Mouse (Mus musculus): ENCODE measurements around the gene Polr1a. TPM values are rescaled to one million over a fixed set of nuclear protein-coding genes. Genes with fewer than 3 reads are reported as not detected.

The Polr1a gene
- total and polyA plus RNA-seq, 3 experiments = 50.2 to 126 (median 73.7) TPM

DNA sequence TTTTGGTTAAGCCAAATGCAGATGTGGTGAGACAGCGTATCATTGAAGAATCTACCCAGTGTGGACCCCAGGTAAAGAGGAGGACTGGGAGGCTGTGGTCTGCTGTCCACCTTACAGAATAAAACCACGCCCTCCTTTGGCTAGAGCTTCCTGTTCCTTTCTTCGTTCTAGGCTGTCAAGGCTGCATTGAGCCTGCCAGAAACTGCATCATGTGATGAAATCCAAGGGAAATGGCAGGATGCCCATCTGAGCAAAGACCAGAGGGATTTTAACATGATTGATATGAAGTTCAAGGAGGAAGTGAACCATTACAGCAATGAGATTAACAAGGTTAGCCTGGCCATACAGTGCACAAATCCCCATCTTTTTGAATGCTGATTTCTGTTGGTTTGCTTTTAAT, 41.7 kb downstream of the Polr1a start (continued):
- TF ChIP-seq RCOR1 (conservative IDR thresholded peaks at IDR 0.05; ENCODE audit: low read depth, low read length) (no peak), E2F4 (IDR thresholded peaks at IDR 0.05; ENCODE audit: insufficient replicate concordance, low read depth, low read length) (no peak), MXI1 (IDR thresholded peaks at IDR 0.05; ENCODE audit: low read depth, low read length) (no peak)

DNA sequence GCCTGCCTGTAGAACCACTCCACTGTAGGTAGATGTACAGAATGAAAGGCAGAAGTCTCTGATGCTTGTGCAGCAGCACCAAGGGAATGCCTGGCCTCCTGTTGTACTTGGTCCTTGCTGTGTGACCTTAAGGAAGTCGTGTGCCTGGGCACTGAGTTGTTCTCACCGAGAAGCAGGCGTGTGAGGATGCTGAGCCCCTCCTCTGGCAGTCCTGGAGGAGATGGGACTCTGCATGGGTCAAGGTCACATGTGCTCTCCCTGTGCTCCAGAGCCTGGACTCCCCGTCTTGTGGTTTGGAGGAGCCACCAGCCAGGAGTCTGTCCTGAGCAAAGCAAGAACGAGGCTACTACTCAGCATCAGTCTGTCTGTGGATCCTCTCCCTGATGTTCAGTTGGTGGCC, 42.3 kb downstream of the Polr1a start:
- Histone ChIP-seq H3K4me2 (ENCODE audit: insufficient read depth, low read depth, poor library complexity, severe bottlenecking) (no peak overlapping the region), H3K27me3 (replicated peaks) (no peaks in the 10 kb centered on the region), H3K4me1 (ENCODE audit: control insufficient read depth in 1 of 2, insufficient read depth in 2 of 2) (peaks cover 0 to 7% of the 10 kb centered on the region in 2 experiments; a peak in 1 of 4 replicates), H3K4me3 (replicated peaks in 1 of 3; ENCODE audit: low read depth in 2 of 3, low read length in 2 of 3, poor library complexity in 1 of 3) (no peak overlapping the region), H3K9me3 (replicated peaks; ENCODE audit: low read length) (no peaks in the 10 kb centered on the region), H3K79me2 (replicated peaks; ENCODE audit: control insufficient read depth, extremely low read depth, insufficient read depth, poor library complexity, severe bottlenecking) (no peaks in the 10 kb centered on the region; the same call in 1 of the 2 replicates), H3K27ac (ENCODE audit: insufficient read depth, low read depth) (no peak overlapping the region), H3K36me3 (replicated peaks in 1 of 2; ENCODE audit: control insufficient read depth in 1 of 2, insufficient read depth in 1 of 2, low read length in 1 of 2) (peaks cover 74 to 90% of the 10 kb centered on the region in 2 experiments), H3K9ac (ENCODE audit: insufficient read depth, low read depth) (no peak overlapping the region)
- dilution Hi-C loops (cut with MboI; ENCODE audit: extremely low pct_ligation_motif_present, extremely low pct_unique_long_range_greater_than_20kb, low sequenced_read_pairs) (no loop called here), in situ Hi-C loops (cut with MboI; ENCODE audit: low pct_ligation_motif_present, low pct_unique_long_range_greater_than_20kb, low sequenced_read_pairs) (no loop called here)
- no peak for DNase-seq (ENCODE audit: extremely low read depth)
- TF ChIP-seq HCFC1 (IDR thresholded peaks at IDR 0.05; ENCODE audit: low read depth, low read length) = no peak
- no peak for TF ChIP-seq KAT2A (IDR thresholded peaks at IDR 0.05; ENCODE audit: insufficient replicate concordance, low read length)
- TF ChIP-seq ZMIZ1 (IDR thresholded peaks at IDR 0.05; ENCODE audit: low read depth, low read length) = no peak
- no peak for TF ChIP-seq E2F4 (IDR thresholded peaks at IDR 0.05; ENCODE audit: insufficient replicate concordance, low read depth, low read length)
- TF ChIP-seq CHD1 (IDR thresholded peaks at IDR 0.05; ENCODE audit: low read depth, low read length) = no peak
- no peak for TF ChIP-seq TBP (conservative IDR thresholded peaks at IDR 0.05; ENCODE audit: low read depth, low read length)
- TF ChIP-seq ELF1 (IDR thresholded peaks at IDR 0.05; ENCODE audit: low read depth, low read length) = no peak
- no peak for TF ChIP-seq RCOR1 (conservative IDR thresholded peaks at IDR 0.05; ENCODE audit: low read depth, low read length)
- no peak for TF ChIP-seq NRF1 (IDR thresholded peaks at IDR 0.05; ENCODE audit: low read depth, low read length)
- TF ChIP-seq RAD21 (IDR thresholded peaks at IDR 0.05; ENCODE audit: low read depth, low read length) = no peak
- TF ChIP-seq GABPA (IDR thresholded peaks at IDR 0.05; ENCODE audit: insufficient replicate concordance, low read depth, low read length) = no peak
- no peak for TF ChIP-seq TCF12 (IDR thresholded peaks at IDR 0.05; ENCODE audit: low read depth, low read length)
- TF ChIP-seq MAFK (IDR thresholded peaks at IDR 0.05; ENCODE audit: insufficient replicate concordance, low read length) = no peak
- TF ChIP-seq POLR2A (IDR thresholded peaks at IDR 0.05; ENCODE audit: low read depth, low read length) = no peak
- no peak for TF ChIP-seq EP300 (IDR thresholded peaks at IDR 0.05; ENCODE audit: low read length)
- no peak for TF ChIP-seq IRF4 (IDR thresholded peaks at IDR 0.05; ENCODE audit: low read depth, low read length)
- no peak for TF ChIP-seq USF2 (conservative IDR thresholded peaks at IDR 0.05; ENCODE audit: low read depth, low read length)

DNA sequence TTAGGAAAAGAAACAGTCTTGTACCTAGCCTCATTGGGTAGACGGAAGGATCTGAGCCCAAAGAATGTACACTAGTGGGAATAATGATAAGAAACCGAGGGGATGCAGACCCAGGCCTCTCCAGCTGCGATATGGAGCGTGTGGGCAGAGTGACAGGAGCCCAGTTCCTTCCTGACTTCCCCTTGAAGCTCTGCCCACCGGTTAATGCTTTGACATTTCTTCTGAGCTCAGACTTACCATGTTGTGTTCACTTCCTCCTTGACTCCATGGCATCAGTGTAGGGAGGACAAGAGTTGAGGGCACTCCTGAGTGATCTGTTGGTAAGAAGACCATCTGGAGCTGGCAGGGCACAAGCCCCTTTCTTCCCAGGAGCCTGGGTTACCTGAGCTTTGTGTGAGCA, 53.3 kb downstream of the Polr1a start:
- Histone ChIP-seq H3K27me3 (replicated peaks) (no peaks in the 10 kb centered on the region), H3K4me2 (ENCODE audit: insufficient read depth, low read depth, poor library complexity, severe bottlenecking) (no peak overlapping the region), H3K4me3 (replicated peaks in 1 of 3; ENCODE audit: low read depth in 2 of 3, low read length in 2 of 3, poor library complexity in 1 of 3) (no peak overlapping the region), H3K9me3 (replicated peaks; ENCODE audit: low read length) (no peaks in the 10 kb centered on the region), H3K79me2 (replicated peaks; ENCODE audit: control insufficient read depth, extremely low read depth, insufficient read depth, poor library complexity, severe bottlenecking) (no peaks in the 10 kb centered on the region), H3K9ac (ENCODE audit: insufficient read depth, low read depth) (no peak overlapping the region), H3K4me1 (ENCODE audit: control insufficient read depth in 1 of 2, insufficient read depth in 2 of 2) (no peaks in the 10 kb centered on the region), H3K36me3 (replicated peaks in 1 of 2; ENCODE audit: control insufficient read depth in 1 of 2, insufficient read depth in 1 of 2, low read length in 1 of 2) (peaks cover 34 to 66% of the 10 kb centered on the region in 2 experiments), H3K27ac (ENCODE audit: insufficient read depth, low read depth) (no peak overlapping the region)
- in situ Hi-C loops (cut with MboI; ENCODE audit: low pct_ligation_motif_present, low pct_unique_long_range_greater_than_20kb, low sequenced_read_pairs) (no loop called here), dilution Hi-C loops (cut with MboI; ENCODE audit: extremely low pct_ligation_motif_present, extremely low pct_unique_long_range_greater_than_20kb, low sequenced_read_pairs) (no loop called here)
- TF ChIP-seq ZC3H11A (IDR thresholded peaks at IDR 0.05; ENCODE audit: low read depth, low read length) = no peak
- TF ChIP-seq MYC (IDR thresholded peaks at IDR 0.05; ENCODE audit: low read depth, low read length) = no peak
- TF ChIP-seq RAD21 (IDR thresholded peaks at IDR 0.05; ENCODE audit: low read depth, low read length) = no peak
- TF ChIP-seq CHD2 (IDR thresholded peaks at IDR 0.05; ENCODE audit: low read length) = no peak
- no peak for TF ChIP-seq UBTF (IDR thresholded peaks at IDR 0.05; ENCODE audit: low read depth, low read length)
- TF ChIP-seq JUND (conservative IDR thresholded peaks at IDR 0.05; ENCODE audit: low read depth, low read length) = no peak
- TF ChIP-seq TBP (conservative IDR thresholded peaks at IDR 0.05; ENCODE audit: low read depth, low read length) = no peak
- TF ChIP-seq KAT2A (IDR thresholded peaks at IDR 0.05; ENCODE audit: insufficient replicate concordance, low read length) = no peak
- no peak for DNase-seq (ENCODE audit: extremely low read depth)
